Mouse (Mus musculus): ENCODE data around the gene Rin1. TPM values are rescaled to one million over a fixed set of nuclear protein-coding genes. Genes with fewer than 3 reads are reported as not detected.

Gene Rin1
- total and polyA plus RNA-seq, 3 experiments: 0.13 to 0.89 (median 0.47) TPM

GRCm38 (mm10) chr19:5068570-5069234 lies 18.4 kb downstream of the Rin1 start:
- dilution Hi-C loops (cut with MboI; ENCODE audit: extremely low pct_ligation_motif_present, extremely low pct_unique_long_range_greater_than_20kb, low sequenced_read_pairs): no loop called here
- no peak for DNase-seq (ENCODE audit: extremely low read depth)
- Histone ChIP-seq H3K9ac (ENCODE audit: insufficient read depth, low read depth) (no peak overlapping the region), H3K79me2 (replicated peaks; ENCODE audit: control insufficient read depth, extremely low read depth, insufficient read depth, poor library complexity, severe bottlenecking) (no peaks in the 10 kb centered on the region), H3K27me3 (replicated peaks) (peaks cover 82% of the 10 kb centered on the region), H3K4me1 (ENCODE audit: control insufficient read depth in 1 of 2, insufficient read depth in 2 of 2) (peaks cover 3 to 20% of the 10 kb centered on the region in 2 experiments; a peak in 3 of 4 replicates), H3K36me3 (replicated peaks in 1 of 2; ENCODE audit: control insufficient read depth in 1 of 2, insufficient read depth in 1 of 2, low read length in 1 of 2) (no peaks in the 10 kb centered on the region), H3K9me3 (replicated peaks; ENCODE audit: low read length) (no peaks in the 10 kb centered on the region), H3K27ac (ENCODE audit: insufficient read depth, low read depth) (no peak overlapping the region), H3K4me3 (replicated peaks in 1 of 3; ENCODE audit: low read depth in 2 of 3, low read length in 2 of 3, poor library complexity in 1 of 3) (no peak overlapping the region), H3K4me2 (ENCODE audit: insufficient read depth, low read depth, poor library complexity, severe bottlenecking) (no peak overlapping the region)
- in situ Hi-C loops (cut with MboI; ENCODE audit: low pct_ligation_motif_present, low pct_unique_long_range_greater_than_20kb, low sequenced_read_pairs): no loop called here
- TF ChIP-seq NELFE (IDR thresholded peaks at IDR 0.05; ENCODE audit: low read depth, low read length): no peak
- no peak for TF ChIP-seq POLR2AphosphoS2 (IDR thresholded peaks at IDR 0.05; ENCODE audit: low read depth, low read length)
- no peak for TF ChIP-seq ZNF384 (IDR thresholded peaks at IDR 0.05; ENCODE audit: low read depth, low read length)
- no peak for TF ChIP-seq BHLHE40 (IDR thresholded peaks at IDR 0.05; ENCODE audit: low read depth, low read length)
- no peak for TF ChIP-seq USF1 (IDR thresholded peaks at IDR 0.05; ENCODE audit: low read depth, low read length)
- TF ChIP-seq E2F4 (IDR thresholded peaks at IDR 0.05; ENCODE audit: insufficient replicate concordance, low read depth, low read length): no peak
- no peak for TF ChIP-seq UBTF (IDR thresholded peaks at IDR 0.05; ENCODE audit: low read depth, low read length)
- TF ChIP-seq RCOR1 (conservative IDR thresholded peaks at IDR 0.05; ENCODE audit: low read depth, low read length): no peak
- TF ChIP-seq TBP (conservative IDR thresholded peaks at IDR 0.05; ENCODE audit: low read depth, low read length): no peak
- no peak for TF ChIP-seq PAX5 (IDR thresholded peaks at IDR 0.05; ENCODE audit: low read length)
- TF ChIP-seq CHD2 (IDR thresholded peaks at IDR 0.05; ENCODE audit: low read length): no peak
- no peak for TF ChIP-seq CTCF (conservative IDR thresholded peaks at IDR 0.05 in 1 of 2, IDR thresholded peaks at IDR 0.05 in 1 of 2; ENCODE audit: low read depth in 2 of 2, low read length in 2 of 2)
- no peak for TF ChIP-seq MAZ (IDR thresholded peaks at IDR 0.05; ENCODE audit: low read depth, low read length)
- no peak for TF ChIP-seq ZKSCAN1 (IDR thresholded peaks at IDR 0.05; ENCODE audit: borderline replicate concordance, low read depth, low read length)

- H3K4me2 ChIP-seq (ENCODE audit: insufficient read depth, low read depth, poor library complexity, severe bottlenecking): no peak overlapping the region
- H3K4me3 ChIP-seq (replicated peaks in 1 of 3; ENCODE audit: low read depth in 2 of 3, low read length in 2 of 3, poor library complexity in 1 of 3): no peak overlapping the region
- no peak overlapping the region for H3K9ac ChIP-seq (ENCODE audit: insufficient read depth, low read depth)
- H3K9me3 ChIP-seq (replicated peaks; ENCODE audit: low read length): no peaks in the 10 kb centered on the region
- in situ Hi-C loops (cut with MboI; ENCODE audit: low pct_ligation_motif_present, low pct_unique_long_range_greater_than_20kb, low sequenced_read_pairs): no loop called here
- no peak for DNase-seq (ENCODE audit: extremely low read depth)
- H3K27me3 ChIP-seq (replicated peaks): peaks cover 85% of the 10 kb centered on the region
- dilution Hi-C loops (cut with MboI; ENCODE audit: extremely low pct_ligation_motif_present, extremely low pct_unique_long_range_greater_than_20kb, low sequenced_read_pairs): no loop called here
- H3K36me3 ChIP-seq (replicated peaks in 1 of 2; ENCODE audit: control insufficient read depth in 1 of 2, insufficient read depth in 1 of 2, low read length in 1 of 2): no peaks in the 10 kb centered on the region
- no peak for TF ChIP-seq EP300 (IDR thresholded peaks at IDR 0.05; ENCODE audit: low read length)
- TF ChIP-seq TCF12 (IDR thresholded peaks at IDR 0.05; ENCODE audit: low read depth, low read length): no peak
- TF ChIP-seq USF2 (conservative IDR thresholded peaks at IDR 0.05; ENCODE audit: low read depth, low read length): no peak
- TF ChIP-seq SIN3A (IDR thresholded peaks at IDR 0.05; ENCODE audit: low read length): no peak
- no peak for TF ChIP-seq CHD2 (IDR thresholded peaks at IDR 0.05; ENCODE audit: low read length)
- no peak for TF ChIP-seq ZKSCAN1 (IDR thresholded peaks at IDR 0.05; ENCODE audit: borderline replicate concordance, low read depth, low read length)
- no peak for TF ChIP-seq MXI1 (IDR thresholded peaks at IDR 0.05; ENCODE audit: low read depth, low read length)
- no peak for TF ChIP-seq TBP (conservative IDR thresholded peaks at IDR 0.05; ENCODE audit: low read depth, low read length)
- TF ChIP-seq ZNF384 (IDR thresholded peaks at IDR 0.05; ENCODE audit: low read depth, low read length): no peak
- no peak for TF ChIP-seq PAX5 (IDR thresholded peaks at IDR 0.05; ENCODE audit: low read length)
- no peak for TF ChIP-seq JUN (IDR thresholded peaks at IDR 0.05; ENCODE audit: insufficient read depth, low read depth, low read length)
- TF ChIP-seq RCOR1 (conservative IDR thresholded peaks at IDR 0.05; ENCODE audit: low read depth, low read length): no peak
- no peak for TF ChIP-seq POLR2AphosphoS2 (IDR thresholded peaks at IDR 0.05; ENCODE audit: low read depth, low read length)
- TF ChIP-seq USF1 (IDR thresholded peaks at IDR 0.05; ENCODE audit: low read depth, low read length): no peak
- TF ChIP-seq MYC (IDR thresholded peaks at IDR 0.05; ENCODE audit: low read depth, low read length): no peak
- no peak overlapping the region for H3K27ac ChIP-seq (ENCODE audit: insufficient read depth, low read depth)
- H3K79me2 ChIP-seq (replicated peaks; ENCODE audit: control insufficient read depth, extremely low read depth, insufficient read depth, poor library complexity, severe bottlenecking): no peaks in the 10 kb centered on the region
- H3K4me1 ChIP-seq (ENCODE audit: control insufficient read depth in 1 of 2, insufficient read depth in 2 of 2): peaks cover 6 to 23% of the 10 kb centered on the region in 2 experiments; a peak in 3 of 4 replicates
Observed at GRCm38 (mm10) chr19:5069486-5069885, 19.2 kb downstream of the Rin1 start.

All from CH12.LX (cell line).